ENCODE assay signal across 29 mouse cellular contexts in the genomic region with DNA sequence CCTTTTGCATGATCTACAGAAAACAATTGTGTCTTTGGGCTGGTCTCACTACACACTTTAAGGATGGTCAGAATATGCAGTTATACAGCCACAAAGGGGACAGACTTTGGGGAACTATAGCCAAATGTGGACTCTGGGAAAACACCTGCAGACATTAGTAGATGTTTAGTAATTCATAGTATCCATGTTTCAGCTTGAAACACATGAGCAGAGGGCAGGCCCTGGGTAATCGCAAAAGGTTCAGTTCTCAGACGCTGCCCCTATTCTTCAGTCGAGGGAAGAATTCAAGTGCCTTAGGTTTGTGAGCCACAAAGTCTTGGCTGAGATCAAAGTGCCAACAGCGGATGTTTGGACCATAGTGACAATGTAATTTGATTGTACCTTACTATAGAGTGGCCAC. TPM values are rescaled to one million over a fixed set of nuclear protein-coding genes. Genes with fewer than 3 reads are reported as not detected.
DNase-seq lines count a peak whose midpoint lies in the region; ATAC-seq and TF ChIP-seq lines count a peak whose summit lies in the region.
"Had no signal": no experiment of that assay in that cellular context is flagged by ENCODE, and none has a peak within 500 bp of the region (broad histone marks: within the 10 kb centered on the region; RNA-seq: fewer than 3 reads in every experiment).

No protein-coding gene starts in this region.

- H3K79me2 ChIP-seq in heart, adult 2 months (replicated peaks; ENCODE audit: control insufficient read depth, insufficient read depth, low read length) = no peaks in the 10 kb centered on the region
- no peaks in the 10 kb centered on the region for H3K79me2 ChIP-seq in CH12.LX (replicated peaks; ENCODE audit: control insufficient read depth, extremely low read depth, insufficient read depth, poor library complexity, severe bottlenecking)

- no peaks in the 10 kb centered on the region for H3K4me1 ChIP-seq in heart, adult 2 months (ENCODE audit: control insufficient read depth, insufficient read depth, low read length)
- peaks cover 32 to 55% of the 10 kb centered on the region in 2 experiments for H3K4me1 ChIP-seq in CH12.LX (ENCODE audit: control insufficient read depth in 1 of 2, insufficient read depth in 2 of 2)
- no peaks in the 10 kb centered on the region for H3K4me1 ChIP-seq in stomach, postnatal 0 days (replicated peaks; ENCODE audit: control insufficient read depth, insufficient read depth)
- H3K4me1 ChIP-seq: embryonic facial prominence, embryonic 13.5 days; embryonic facial prominence, embryonic 15.5 days; forebrain, embryonic 12.5 days had no signal

- H3K36me3 ChIP-seq in heart, adult 2 months (ENCODE audit: control insufficient read depth, insufficient read depth, low read length) = no peaks in the 10 kb centered on the region
- peaks cover 61 to 85% of the 10 kb centered on the region in 2 experiments for H3K36me3 ChIP-seq in CH12.LX (replicated peaks in 1 of 2; ENCODE audit: control insufficient read depth in 1 of 2, insufficient read depth in 1 of 2, low read length in 1 of 2)
- H3K36me3 ChIP-seq in stomach, postnatal 0 days (ENCODE audit: control insufficient read depth, insufficient read depth, low read length) = peaks cover 17% of the 10 kb centered on the region
- H3K36me3 ChIP-seq: forebrain, embryonic 12.5 days had no signal

- dilution Hi-C loops in CH12.LX (cut with MboI; ENCODE audit: extremely low pct_ligation_motif_present, extremely low pct_unique_long_range_greater_than_20kb, low sequenced_read_pairs) = no loop called here

- in situ Hi-C loops in CH12.LX (cut with MboI; ENCODE audit: low pct_ligation_motif_present, low pct_unique_long_range_greater_than_20kb, low sequenced_read_pairs) = no loop called here

- no peak for TF ChIP-seq CTCF in heart, adult 2 months (IDR thresholded peaks at IDR 0.05)
- TF ChIP-seq CTCF in CH12.LX (conservative IDR thresholded peaks at IDR 0.05 in 1 of 2, IDR thresholded peaks at IDR 0.05 in 1 of 2; ENCODE audit: low read depth in 2 of 2, low read length in 2 of 2) = no peak
- no peak for TF ChIP-seq CTCF in stomach, postnatal 0 days (IDR thresholded peaks at IDR 0.05; ENCODE audit: low read depth)

- no peak overlapping the region for H3K9ac ChIP-seq in heart, adult 2 months (ENCODE audit: low read depth, low read length)
- H3K9ac ChIP-seq in CH12.LX (ENCODE audit: insufficient read depth, low read depth) = no peak overlapping the region
- H3K9ac ChIP-seq in stomach, postnatal 0 days (ENCODE audit: low read length) = no peak overlapping the region
- H3K9ac ChIP-seq: embryonic facial prominence, embryonic 13.5 days; embryonic facial prominence, embryonic 15.5 days; forebrain, embryonic 12.5 days had no signal

- H3K4me2 ChIP-seq in CH12.LX (ENCODE audit: insufficient read depth, low read depth, poor library complexity, severe bottlenecking) = no peak overlapping the region
- H3K4me2 ChIP-seq in stomach, postnatal 0 days (replicated peaks; ENCODE audit: low read depth) = no peak overlapping the region
- H3K4me2 ChIP-seq: embryonic facial prominence, embryonic 13.5 days; embryonic facial prominence, embryonic 15.5 days; forebrain, embryonic 12.5 days had no signal

- no peak for TF ChIP-seq EP300 in heart, adult 2 months (IDR thresholded peaks at IDR 0.05; ENCODE audit: insufficient read depth, low read depth, low read length)
- no peak; the same call in 1 of the 2 replicates for TF ChIP-seq EP300 in CH12.LX (IDR thresholded peaks at IDR 0.05; ENCODE audit: low read length)
- no peak for TF ChIP-seq EP300 in stomach, postnatal 0 days (optimal IDR thresholded peaks at IDR 0.05)

- no peak for TF ChIP-seq RAD21 in CH12.LX (IDR thresholded peaks at IDR 0.05; ENCODE audit: low read depth, low read length)

- ATAC-seq in stomach, postnatal 0 days (ENCODE audit: low FRiP score, low TSS enrichment) = no peak
- ATAC-seq: CD4-positive, CD25-positive, alpha-beta regulatory T cell, adult 4 months; forebrain, embryonic 14.5 days; forebrain, embryonic 16.5 days had no signal

- no peaks in the 10 kb centered on the region for H3K27me3 ChIP-seq in heart, adult 2 months (ENCODE audit: control insufficient read depth, insufficient read depth, low read length)
- H3K27me3 ChIP-seq in CH12.LX (replicated peaks) = no peaks in the 10 kb centered on the region
- no peaks in the 10 kb centered on the region for H3K27me3 ChIP-seq in stomach, postnatal 0 days (ENCODE audit: control insufficient read depth, insufficient read depth, low read length)
- H3K27me3 ChIP-seq: embryonic facial prominence, embryonic 13.5 days; embryonic facial prominence, embryonic 15.5 days; forebrain, embryonic 12.5 days had no signal

- H3K9me3 ChIP-seq in CH12.LX (replicated peaks; ENCODE audit: low read length) = no peaks in the 10 kb centered on the region
- no peaks in the 10 kb centered on the region for H3K9me3 ChIP-seq in stomach, postnatal 0 days (ENCODE audit: control insufficient read depth, low read length)
- H3K9me3 ChIP-seq: embryonic facial prominence, embryonic 13.5 days; embryonic facial prominence, embryonic 15.5 days; forebrain, embryonic 10.5 days; forebrain, embryonic 12.5 days had no signal

- DNase-seq in heart, adult 11 months = peak; percentile 60
- DNase-seq in heart, adult 2 months = no peak
- peak; percentile 34 for DNase-seq in CH12.LX (ENCODE audit: extremely low read depth)
- DNase-seq in stomach, postnatal 0 days (ENCODE audit: low spot score) = peak; percentile 6
- DNase-seq in urinary bladder, adult 18-20 months (ENCODE audit: low spot score in 2 of 2) = no peak
- DNase-seq: adrenal gland, adult 2 months; adrenal gland, postnatal 10 days; adrenal gland, postnatal 25 days; B cell, adult 2 months; cerebellum, adult 11 months; cerebellum, adult 18-20 months; cerebellum, adult 8-10 months; cerebellum, adult 9-11 months; cerebellum, postnatal 36 days; embryo, embryonic 11 days had no signal

- no peak for TF ChIP-seq POLR2A in heart, adult 2 months (IDR thresholded peaks at IDR 0.05; ENCODE audit: insufficient read depth, low read depth, low read length)
- no peak for TF ChIP-seq POLR2A in CH12.LX (IDR thresholded peaks at IDR 0.05; ENCODE audit: low read depth, low read length)

- intact Hi-C loops in heart, adult 2 months (cut with DNase I) = loop anchor here (10.0 kb wide), 1 partner anchor 150 kb away; the partner anchor contains the start of gene Ppfibp2

- H3K27ac ChIP-seq in heart, adult 2 months = no peak overlapping the region
- H3K27ac ChIP-seq in CH12.LX (ENCODE audit: insufficient read depth, low read depth) = peak overlapping the region; percentile 70
- H3K27ac ChIP-seq in stomach, postnatal 0 days (replicated peaks) = no peak overlapping the region
- H3K27ac ChIP-seq: embryonic facial prominence, embryonic 13.5 days; embryonic facial prominence, embryonic 15.5 days; forebrain, embryonic 10.5 days; forebrain, embryonic 12.5 days had no signal

- 85% methylated on average over 4 of the region's 4 CpGs for WGBS in heart, adult 2 months
- 84% methylated on average over 4 of the region's 4 CpGs for WGBS in stomach, postnatal 0 days

- no peak overlapping the region for H3K4me3 ChIP-seq in heart, adult 2 months
- H3K4me3 ChIP-seq in CH12.LX (replicated peaks in 1 of 3; ENCODE audit: low read depth in 2 of 3, low read length in 2 of 3, poor library complexity in 1 of 3) = no peak overlapping the region
- no peak overlapping the region for H3K4me3 ChIP-seq in stomach, postnatal 0 days (ENCODE audit: low read depth, low read length)
- H3K4me3 ChIP-seq: embryonic facial prominence, embryonic 13.5 days; embryonic facial prominence, embryonic 15.5 days; erythroblast, embryonic 14.5 days; forebrain, embryonic 10.5 days; forebrain, embryonic 12.5 days had no signal

TF ChIP-seq in CH12.LX, 34 proteins besides CTCF, POLR2A, EP300 and RAD21 (continues in another document):
- TF ChIP-seq SMC3 (IDR thresholded peaks at IDR 0.05; ENCODE audit: low read depth, low read length) (no peak), ETS1 (conservative IDR thresholded peaks at IDR 0.05; ENCODE audit: low read depth, low read length) (peak; percentile 50; the same call in 1 of the 2 replicates), ZKSCAN1 (IDR thresholded peaks at IDR 0.05; ENCODE audit: borderline replicate concordance, low read depth, low read length) (no peak), SIN3A (IDR thresholded peaks at IDR 0.05; ENCODE audit: low read length) (0 out of 2 replicates have a peak, but pooled peaks have one; percentile 35), JUN (IDR thresholded peaks at IDR 0.05; ENCODE audit: insufficient read depth, low read depth, low read length) (no peak), MAZ (IDR thresholded peaks at IDR 0.05; ENCODE audit: low read depth, low read length) (no peak), ZNF384 (IDR thresholded peaks at IDR 0.05; ENCODE audit: low read depth, low read length) (no peak), ELF1 (IDR thresholded peaks at IDR 0.05; ENCODE audit: low read depth, low read length) (0 out of 2 replicates have a peak, but pooled peaks have one; percentile 15), USF1 (IDR thresholded peaks at IDR 0.05; ENCODE audit: low read depth, low read length) (no peak), CHD1 (IDR thresholded peaks at IDR 0.05; ENCODE audit: low read depth, low read length) (no peak), BHLHE40 (IDR thresholded peaks at IDR 0.05; ENCODE audit: low read depth, low read length) (peak; percentile 45; the same call in 1 of the 2 replicates), ZMIZ1 (IDR thresholded peaks at IDR 0.05; ENCODE audit: low read depth, low read length) (no peak), ZC3H11A (IDR thresholded peaks at IDR 0.05; ENCODE audit: low read depth, low read length) (no peak), MEF2A (IDR thresholded peaks at IDR 0.05; ENCODE audit: borderline replicate concordance, low read depth, low read length) (no peak; the same call in 1 of the 2 replicates), E2F4 (IDR thresholded peaks at IDR 0.05; ENCODE audit: insufficient replicate concordance, low read depth, low read length) (no peak), KAT2A (IDR thresholded peaks at IDR 0.05; ENCODE audit: insufficient replicate concordance, low read length) (no peak)

RNA-seq across cellular contexts. Expression of gene Cyb5r2, which starts 13.4 kb away (rescaled TPM):
- total RNA-seq in heart, adult 2 months (2021) = not detected
- 0.08 TPM in 1 of 2 replicates, not detected in the other for polyA plus RNA-seq in heart, adult 2 months (2012; rRNA removed)
- total RNA-seq in CH12.LX (2012; rRNA removed) = 0.17 TPM in 1 of 2 replicates, not detected in the other
- total RNA-seq in CH12.LX (2014; rRNA removed) = not detected in 2 replicates
- 0.18 TPM in 1 of 2 replicates, not detected in the other for polyA plus RNA-seq in CH12.LX (2012; ENCODE audit: insufficient read length, low read depth)
- polyA plus RNA-seq in stomach, postnatal 0 days (2015; fragmentation: Nextera tagmentation; extraction: Ambion mirVana) = 0.04 and 0.08 TPM in 2 replicates
- total RNA-seq: adrenal gland, adult 2 months; adrenal gland, postnatal 10 days; adrenal gland, postnatal 25 days; common myeloid progenitor, adult 5-6 weeks; MEL had no signal
- polyA plus RNA-seq: adrenal gland, adult 2 months; CD4-positive, CD25-positive, alpha-beta regulatory T cell, adult 4 months; erythroblast, embryonic 14.5 days; forebrain, embryonic 12.5 days; forebrain, embryonic 14.5 days had no signal

RNA-seq across cellular contexts. Expression of gene Ovch2, which starts 56.6 kb away (rescaled TPM):
- total RNA-seq in heart, adult 2 months (2021) = not detected
- polyA plus RNA-seq in heart, adult 2 months (2012; rRNA removed) = not detected in 2 replicates
- total RNA-seq in CH12.LX (2012; rRNA removed) (not detected in 2 replicates), CH12.LX (2014; rRNA removed) (not detected in 2 replicates)
- polyA plus RNA-seq in CH12.LX (2012; ENCODE audit: insufficient read length, low read depth) = not detected in 2 replicates
- not detected in 2 replicates for polyA plus RNA-seq in stomach, postnatal 0 days (2015; fragmentation: Nextera tagmentation; extraction: Ambion mirVana)
- total RNA-seq: adrenal gland, adult 2 months; adrenal gland, postnatal 10 days; adrenal gland, postnatal 25 days; adrenal gland, postnatal 4 days; common myeloid progenitor, adult 5-6 weeks; ES-E14; MEL had no signal
- polyA plus RNA-seq: adrenal gland, adult 2 months; brain, embryonic 14.5 days; CD4-positive, CD25-positive, alpha-beta regulatory T cell, adult 4 months; embryonic facial prominence, embryonic 11.5 days; embryonic facial prominence, embryonic 13.5 days; embryonic facial prominence, embryonic 15.5 days; erythroblast, embryonic 14.5 days; forebrain, embryonic 10.5 days; forebrain, embryonic 12.5 days; forebrain, embryonic 14.5 days; forebrain, embryonic 16.5 days had no signal

Comparison
In these comparisons a context has a peak if more than half of its experiments do, and no peak if none do; other contexts are left out.
1. DNase-seq: peak in heart, adult 11 months (single experiment), CH12.LX (single experiment) and stomach, postnatal 0 days (single experiment); none in heart, adult 2 months (0 of 2) and urinary bladder, adult 18-20 months (0 of 2).